Mouse (Mus musculus) liver, embryonic 14.5 days (tissue): ENCODE measurements around the gene Obscn. TPM values are rescaled to one million over a fixed set of nuclear protein-coding genes. Genes with fewer than 3 reads are reported as not detected.

ENCODE experiments used
- ATAC-seq: fragments of 200-750 bp; cut with Nextera tagmentation; 2 replicates; pipeline ENCODE4 v1.8.0; 2017; ENCODE audit warnings: moderate number of reproducible peaks, mild to moderate bottlenecking, moderate library complexity; ENCODE audit not compliant: insufficient read depth
- DNase-seq, 3 experiments: peaks; one replicate each; pipeline ENCODE4 v3.0.0-alpha.2; 2012 to 2013; ENCODE audit warnings: low read depth in 3 of 3, low spot score in 3 of 3
- H3K27ac ChIP-seq: fragments of 300-500 bp; sonication (generic); 2 replicates; pipeline ENCODE4 v1.5.1; 2014; ENCODE audit warnings: moderate library complexity, mild to moderate bottlenecking, control low read depth, inconsistent platforms
- H3K27me3 ChIP-seq: fragments of 300-500 bp; sonication (generic); 2 replicates; pipeline ENCODE4 v1.6.1; 2014; ENCODE audit warnings: mild to moderate bottlenecking, low read length, moderate library complexity; ENCODE audit not compliant: control insufficient read depth, insufficient read depth
- H3K36me3 ChIP-seq: fragments of 300-500 bp; sonication (generic); replicated peaks from 2 replicates; pipeline ENCODE4 v1.6.1; 2014; ENCODE audit warnings: low read depth; ENCODE audit not compliant: control insufficient read depth, insufficient read depth
- H3K4me1 ChIP-seq, 2 experiments: fragments of 200-500 bp in 1 of 2; fragments of 300-500 bp in 1 of 2; sonication (generic) in 1 of 2; replicated peaks; 2 replicates each; pipeline ENCODE4 v1.6.1; 2012 to 2014; ENCODE audit warnings: antibody characterized with exemption in 1 of 2, inconsistent platforms in 1 of 2, low read length in 1 of 2; ENCODE audit not compliant: control insufficient read depth in 2 of 2, insufficient read depth in 2 of 2
- H3K4me2 ChIP-seq: fragments of 300-500 bp; sonication (generic); 2 replicates; pipeline ENCODE4 v1.6.1; 2014; ENCODE audit warnings: low read depth, mild to moderate bottlenecking, control low read depth, moderate library complexity
- H3K4me3 ChIP-seq, 2 experiments: fragments of 200-500 bp in 1 of 2; fragments of 300-500 bp in 1 of 2; sonication (generic) in 1 of 2; 2 replicates each; pipeline ENCODE4 v1.5.1; 2012 to 2014; ENCODE audit warnings: low read depth in 2 of 2, low read length in 2 of 2, mild to moderate bottlenecking in 2 of 2, control low read depth in 1 of 2, inconsistent platforms in 1 of 2, moderate library complexity in 1 of 2; ENCODE audit not compliant: insufficient read depth in 1 of 2
- H3K9ac ChIP-seq: fragments of 300-500 bp; sonication (generic); replicated peaks from 2 replicates; pipeline ENCODE4 v1.6.1; 2014; ENCODE audit warnings: mild to moderate bottlenecking, control low read depth, moderate library complexity
- H3K9me3 ChIP-seq: fragments of 300-500 bp; sonication (generic); 2 replicates; pipeline ENCODE4 v1.6.1; 2016; ENCODE audit warnings: low read length, mixed read lengths; ENCODE audit not compliant: control insufficient read depth
- CTCF ChIP-seq: IDR thresholded peaks from 2 replicates; pipeline ENCODE4 v1.5.1; 2016; ENCODE audit warnings: antibody characterized with exemption, low read depth, control low read depth
- EP300 ChIP-seq: IDR thresholded peaks from 2 replicates; pipeline ENCODE4 v1.6.1; 2016; ENCODE audit warnings: antibody characterized with exemption, low read depth
- WGBS: fragments of 180-500 bp; shearing (Covaris S2); extraction: QIAGEN DNeasy Blood & Tissue Kit; methylation state at CpG from one replicate; pipeline ENCODE4 v1.1.7; 2014; ENCODE audit not compliant: insufficient replicate concordance; 5-methylcytosine and 5-hydroxymethylcytosine counted together
- polyA plus RNA-seq, 2 experiments: library from polyadenylated mRNA; depleted of rRNA in 1 of 2; stranded (reverse) in 1 of 2; unstranded in 1 of 2; fragments of >200 nt; fragmentation: Nextera tagmentation in 1 of 2; extraction: Ambion mirVana in 1 of 2; gene quantifications; 2 replicates each; pipeline versions ENCODE4 v1.2.1 to v1.2.3; 2012 to 2014

Gene Obscn
- polyA plus RNA-seq, 2 experiments, result 0.06 to 0.11 TPM

GRCm38 (mm10) chr11:58997541-58997940 lies 138.7 kb downstream of the Obscn start:
- no peaks in the 10 kb centered on the region for H3K36me3 ChIP-seq
- H3K9me3 ChIP-seq, result no peaks in the 10 kb centered on the region
- 34% methylated on average over 5 of the region's 5 CpGs for WGBS
- no peak overlapping the region for H3K4me2 ChIP-seq
- no peak overlapping the region for H3K4me3 ChIP-seq
- DNase-seq (no peak), ATAC-seq (no peak)
- TF ChIP-seq EP300 (no peak), CTCF (no peak)
- H3K4me1 ChIP-seq, result peaks cover 8 to 19% of the 10 kb centered on the region in 2 experiments
- H3K27ac ChIP-seq, result no peak overlapping the region
- no peaks in the 10 kb centered on the region; the same call in 1 of the 2 replicates for H3K27me3 ChIP-seq
- no peak overlapping the region for H3K9ac ChIP-seq

GRCm38 (mm10) chr11:58995807-58996370 lies 140.3 kb downstream of the Obscn start:
- no peak for ATAC-seq
- H3K27ac ChIP-seq, result no peak overlapping the region
- no peaks in the 10 kb centered on the region for H3K36me3 ChIP-seq
- 9% methylated on average over 12 of the region's 12 CpGs for WGBS
- no peak overlapping the region for H3K4me3 ChIP-seq
- H3K9ac ChIP-seq, result no peak overlapping the region
- no peaks in the 10 kb centered on the region for H3K9me3 ChIP-seq
- no peak for TF ChIP-seq EP300
- peak; percentile 43 for TF ChIP-seq CTCF
- no peak overlapping the region for H3K4me2 ChIP-seq
- peaks cover 8 to 19% of the 10 kb centered on the region in 2 experiments for H3K4me1 ChIP-seq
- no peaks in the 10 kb centered on the region; the same call in 1 of the 2 replicates for H3K27me3 ChIP-seq
- DNase-seq, result no peak

GRCm38 (mm10) chr11:58995061-58995806 lies 141.0 kb downstream of the Obscn start:
- ATAC-seq, result no peak
- H3K9me3 ChIP-seq, result no peaks in the 10 kb centered on the region
- 57% methylated on average over 9 of the region's 9 CpGs for WGBS

GRCm38 (mm10) chr11:58994337-58994826 lies 141.8 kb downstream of the Obscn start:
- no peaks in the 10 kb centered on the region for H3K9me3 ChIP-seq
- ATAC-seq (peak; percentile 75), DNase-seq (peak; percentile 37 to 62 (median 41))
- TF ChIP-seq CTCF, result peak; percentile 42
- TF ChIP-seq EP300, result no peak
- peak overlapping the region; percentile 6 to 37; a peak in 3 of 4 replicates for H3K4me3 ChIP-seq
- H3K36me3 ChIP-seq, result no peaks in the 10 kb centered on the region
- no peak overlapping the region for H3K9ac ChIP-seq
- H3K27ac ChIP-seq, result no peak overlapping the region
- WGBS, result 2% methylated on average over 33 of the region's 35 CpGs
- H3K4me2 ChIP-seq, result peak overlapping the region; percentile 67
- no peaks in the 10 kb centered on the region; the same call in 1 of the 2 replicates for H3K27me3 ChIP-seq
- peaks cover 8 to 19% of the 10 kb centered on the region in 2 experiments for H3K4me1 ChIP-seq

More at GRCm38 (mm10) chr11:58995061-58995806, 141.0 kb downstream of the Obscn start:
- Histone ChIP-seq H3K27ac (no peak overlapping the region), H3K36me3 (no peaks in the 10 kb centered on the region), H3K4me1 (peaks cover 8 to 19% of the 10 kb centered on the region in 2 experiments), H3K9ac (no peak overlapping the region), H3K4me3 (no peak overlapping the region), H3K27me3 (no peaks in the 10 kb centered on the region; the same call in 1 of the 2 replicates), H3K4me2 (peak overlapping the region; percentile 67; the same call in 1 of the 2 replicates)
- no peak for TF ChIP-seq CTCF
- no peak for DNase-seq

- Histone ChIP-seq H3K4me3 (no peak overlapping the region), H3K4me1 (peaks cover 8 to 19% of the 10 kb centered on the region in 2 experiments), H3K36me3 (no peaks in the 10 kb centered on the region; the same call in 1 of the 2 replicates), H3K27me3 (no peaks in the 10 kb centered on the region; the same call in 1 of the 2 replicates), H3K9ac (no peak overlapping the region), H3K4me2 (no peak overlapping the region), H3K9me3 (no peaks in the 10 kb centered on the region), H3K27ac (no peak overlapping the region)
- TF ChIP-seq EP300 (no peak), CTCF (no peak)
- ATAC-seq (no peak), DNase-seq (no peak)
- WGBS, result 38% methylated on average over 6 of the region's 6 CpGs
Observed at GRCm38 (mm10) chr11:58993091-58993670, 143.0 kb downstream of the Obscn start.
